In genomic region chr5:71502058-71502678, GRCm38 (mm10) we compare ENCODE assay signal across 9 mouse cellular contexts. TPM values are rescaled to one million over a fixed set of nuclear protein-coding genes. Genes with fewer than 3 reads are reported as not detected.
A peak's percentile ranks its signal among the peaks of the same experiment; 100 is the strongest.
DNase-seq lines count a peak whose midpoint lies in the region; ATAC-seq and TF ChIP-seq lines count a peak whose summit lies in the region.
"Had no signal": no experiment of that assay in that cellular context is flagged by ENCODE, and none has a peak within 500 bp of the region (broad histone marks: within the 10 kb centered on the region; RNA-seq: fewer than 3 reads in every experiment).

No protein-coding gene starts in this region.

- H3K27me3 ChIP-seq in lung, postnatal 0 days (replicated peaks; ENCODE audit: insufficient read depth, low read length) = no peaks in the 10 kb centered on the region
- H3K27me3 ChIP-seq: liver, embryonic 15.5 days had no signal

- no peak overlapping the region for H3K27ac ChIP-seq in lung, postnatal 0 days (ENCODE audit: low read length)
- H3K27ac ChIP-seq: liver, embryonic 15.5 days had no signal

- no peaks in the 10 kb centered on the region for H3K36me3 ChIP-seq in lung, postnatal 0 days (ENCODE audit: insufficient read depth, low read length)
- H3K36me3 ChIP-seq: liver, embryonic 15.5 days had no signal

- TF ChIP-seq CTCF in lung, postnatal 0 days (IDR thresholded peaks at IDR 0.05) = peak; percentile 72

- no peak overlapping the region for H3K9ac ChIP-seq in lung, postnatal 0 days (replicated peaks; ENCODE audit: low read depth)
- H3K9ac ChIP-seq: liver, embryonic 15.5 days had no signal

- no peak for TF ChIP-seq EP300 in lung, postnatal 0 days (IDR thresholded peaks at IDR 0.05)

- no peaks in the 10 kb centered on the region for H3K4me1 ChIP-seq in lung, postnatal 0 days (ENCODE audit: insufficient read depth, low read depth, low read length)
- H3K4me1 ChIP-seq: liver, embryonic 15.5 days had no signal

- DNase-seq in gastrocnemius, adult 18-20 months (ENCODE audit: low spot score) = peak; percentile 11
- no peak for DNase-seq in gastrocnemius, adult 8-10 months (ENCODE audit: low spot score in 2 of 2)
- DNase-seq in MN1 (ENCODE audit: low spot score) = peak; percentile 35
- DNase-seq in cerebellum, postnatal 25 days = peak; percentile 63 to 82
- peak; percentile 62 to 90 for DNase-seq in frontal cortex, postnatal 36 days (ENCODE audit: low spot score in 2 of 2)
- peak; percentile 2 for DNase-seq in large intestine, adult 2 months (ENCODE audit: low read depth, low spot score)
- peak; percentile 59 for DNase-seq in lung, postnatal 0 days (ENCODE audit: low spot score)
- DNase-seq in right cerebral cortex, adult 2 months (ENCODE audit: low spot score in 2 of 2) = peak; percentile 86 to 90

- no peak for ATAC-seq in lung, postnatal 0 days

- H3K4me3 ChIP-seq in lung, postnatal 0 days (ENCODE audit: low read depth, low read length) = no peak overlapping the region
- H3K4me3 ChIP-seq: liver, embryonic 15.5 days had no signal

- WGBS in large intestine, adult 2 months = 19% methylated on average over 6 of the region's 6 CpGs
- 14% methylated on average over 6 of the region's 6 CpGs for WGBS in lung, postnatal 0 days

- H3K9me3 ChIP-seq in lung, postnatal 0 days (ENCODE audit: low read length) = no peaks in the 10 kb centered on the region
- H3K9me3 ChIP-seq: liver, embryonic 15.5 days had no signal

- no peak overlapping the region for H3K4me2 ChIP-seq in lung, postnatal 0 days (replicated peaks; ENCODE audit: low read depth, low read length)
- H3K4me2 ChIP-seq: liver, embryonic 15.5 days had no signal

RNA-seq across cellular contexts. Expression of gene Cox7b2, which starts 45.8 kb away (rescaled TPM):
- not detected for total RNA-seq in gastrocnemius, adult 18-20 months (2021)
- not detected for total RNA-seq in gastrocnemius, adult 8-10 months (2022)
- polyA plus RNA-seq in large intestine, adult 2 months (2012; rRNA removed) = not detected in 2 replicates
- 0.39 and 0.46 TPM in 2 replicates for polyA plus RNA-seq in lung, postnatal 0 days (2015; fragmentation: Nextera tagmentation; extraction: Ambion mirVana)
- polyA plus RNA-seq: liver, embryonic 15.5 days had no signal

Comparison
In these comparisons a context has a peak if more than half of its experiments do, and no peak if none do; other contexts are left out.
1. DNase-seq: peak in gastrocnemius, adult 18-20 months (single experiment), MN1 (single experiment), cerebellum, postnatal 25 days (2 of 2), frontal cortex, postnatal 36 days (2 of 2), large intestine, adult 2 months (single experiment), lung, postnatal 0 days (single experiment) and right cerebral cortex, adult 2 months (2 of 2); none in gastrocnemius, adult 8-10 months (0 of 2).